8 mouse cellular contexts compared by ENCODE assay signal in genomic region chr16:22163456-22163851, GRCm38 (mm10). TPM values are rescaled to one million over a fixed set of nuclear protein-coding genes. Genes with fewer than 3 reads are reported as not detected.
A peak's percentile ranks its signal among the peaks of the same experiment; 100 is the strongest.
DNase-seq lines count a peak whose midpoint lies in the region; ATAC-seq and TF ChIP-seq lines count a peak whose summit lies in the region.

No protein-coding gene starts in this region.

- DNase-seq in layer of hippocampus, adult 2 months (ENCODE audit: low spot score in 2 of 2), result no peak
- DNase-seq in layer of hippocampus, adult 18-20 months (ENCODE audit: low spot score in 2 of 2), result no peak
- DNase-seq in adrenal gland, postnatal 14 days, result peak; percentile 57
- DNase-seq in kidney, adult 9 months, result peak; percentile 32
- peak; percentile 82 for DNase-seq in stomach, postnatal 0 days (ENCODE audit: low spot score)
- DNase-seq in spleen, postnatal 36 days (ENCODE audit: low spot score in 2 of 2), result no peak

- peak overlapping the region; percentile 92 for H3K4me2 ChIP-seq in lung, embryonic 16.5 days (ENCODE audit: low read depth, low read length)
- peak overlapping the region; percentile 80 for H3K4me2 ChIP-seq in stomach, postnatal 0 days (replicated peaks; ENCODE audit: low read depth)

- under 1% methylated on average over 27 of the region's 27 CpGs for WGBS in lung, embryonic 16.5 days
- WGBS in stomach, postnatal 0 days, result under 1% methylated on average over 27 of the region's 27 CpGs

- no peak overlapping the region for H3K27ac ChIP-seq in layer of hippocampus, adult 2 months
- peak overlapping the region; percentile 79 for H3K27ac ChIP-seq in lung, embryonic 16.5 days (ENCODE audit: low read length)
- peak overlapping the region; percentile 95 for H3K27ac ChIP-seq in stomach, postnatal 0 days (replicated peaks)

- no peaks in the 10 kb centered on the region for H3K9me3 ChIP-seq in lung, embryonic 16.5 days (ENCODE audit: control insufficient read depth, low read length)
- H3K9me3 ChIP-seq in stomach, postnatal 0 days (ENCODE audit: control insufficient read depth, low read length), result no peaks in the 10 kb centered on the region

- no peak for TF ChIP-seq EP300 in stomach, postnatal 0 days (optimal IDR thresholded peaks at IDR 0.05)

- no peaks in the 10 kb centered on the region for H3K27me3 ChIP-seq in lung, embryonic 16.5 days (ENCODE audit: control insufficient read depth, insufficient read depth, low read depth, low read length)
- no peaks in the 10 kb centered on the region for H3K27me3 ChIP-seq in stomach, postnatal 0 days (ENCODE audit: control insufficient read depth, insufficient read depth, low read length)

- ATAC-seq in granulocyte monocyte progenitor cell, adult 5-6 weeks (replicated peaks; ENCODE audit: poor library complexity, severe bottlenecking), result peak; percentile 17; the same call in 1 of the 2 replicates
- ATAC-seq in lung, embryonic 16.5 days (ENCODE audit: low read depth), result peak; percentile 66
- ATAC-seq in stomach, postnatal 0 days (ENCODE audit: low FRiP score, low TSS enrichment), result peak; percentile 79

- H3K4me3 ChIP-seq in layer of hippocampus, adult 2 months, result peak overlapping the region; percentile 51
- H3K4me3 ChIP-seq in lung, embryonic 16.5 days (ENCODE audit: low read length), result peak overlapping the region; percentile 94
- H3K4me3 ChIP-seq in stomach, postnatal 0 days (ENCODE audit: low read depth, low read length), result peak overlapping the region; percentile 99

- H3K4me1 ChIP-seq in lung, embryonic 16.5 days (replicated peaks; ENCODE audit: control insufficient read depth, insufficient read depth, low read length), result peaks cover 12% of the 10 kb centered on the region
- no peaks in the 10 kb centered on the region for H3K4me1 ChIP-seq in stomach, postnatal 0 days (replicated peaks; ENCODE audit: control insufficient read depth, insufficient read depth)

- no peak for TF ChIP-seq CTCF in layer of hippocampus, adult 2 months (conservative IDR thresholded peaks at IDR 0.05)
- peak; percentile 25; the same call in 1 of the 2 replicates for TF ChIP-seq CTCF in stomach, postnatal 0 days (IDR thresholded peaks at IDR 0.05; ENCODE audit: low read depth)

- H3K36me3 ChIP-seq in lung, embryonic 16.5 days (ENCODE audit: control insufficient read depth, insufficient read depth, low read length), result no peaks in the 10 kb centered on the region
- H3K36me3 ChIP-seq in stomach, postnatal 0 days (ENCODE audit: control insufficient read depth, insufficient read depth, low read length), result no peaks in the 10 kb centered on the region

- peak overlapping the region; percentile 95 for H3K9ac ChIP-seq in lung, embryonic 16.5 days (ENCODE audit: low read length)
- peak overlapping the region; percentile 97 for H3K9ac ChIP-seq in stomach, postnatal 0 days (ENCODE audit: low read length)

RNA-seq across cellular contexts. Expression of gene Igf2bp2, which starts 0.4 kb away (rescaled TPM):
- under 1 TPM; 0.27 to 0.54 TPM for total RNA-seq in layer of hippocampus, adult 2 months (2021)
- under 1 TPM; 0.22 to 0.86 TPM for total RNA-seq in layer of hippocampus, adult 18-20 months (2021)
- total RNA-seq in adrenal gland, postnatal 14 days (2021), result 12.8 and 20.4 TPM in 2 replicates
- total RNA-seq in granulocyte monocyte progenitor cell, adult 5-6 weeks (2014; fragmentation: Nextera tagmentation), result 2.4 and 3.2 TPM in 2 replicates
- total RNA-seq in granulocyte monocyte progenitor cell, adult 5-6 weeks (2017), result 1.6 and 3.2 TPM in 2 replicates
- polyA plus RNA-seq in lung, embryonic 16.5 days (2015; fragmentation: Nextera tagmentation; extraction: Ambion mirVana), result 42.4 and 49.4 TPM in 2 replicates
- polyA plus RNA-seq in stomach, postnatal 0 days (2015; fragmentation: Nextera tagmentation; extraction: Ambion mirVana), result 32.4 and 34.6 TPM in 2 replicates

Comparison
In these comparisons a context has a peak if more than half of its experiments do, and no peak if none do; other contexts are left out.
1. DNase-seq: peak in adrenal gland, postnatal 14 days (single experiment), kidney, adult 9 months (single experiment) and stomach, postnatal 0 days (single experiment); none in layer of hippocampus, adult 2 months (0 of 2), layer of hippocampus, adult 18-20 months (0 of 2) and spleen, postnatal 36 days (0 of 2).
2. ATAC-seq: peak in every context shown above with its lines; median percentile 79 in stomach, postnatal 0 days; 66 in lung, embryonic 16.5 days; 17 in granulocyte monocyte progenitor cell, adult 5-6 weeks.
3. Peak in every context shown above with its lines, with median percentiles within 50 percentile points of each other: H3K4me3 ChIP-seq.